Mouse (Mus musculus) layer of hippocampus, postnatal 36 days (tissue): ENCODE measurements around the gene Iscu. TPM values are rescaled to one million over a fixed set of nuclear protein-coding genes. Genes with fewer than 3 reads are reported as not detected.

Experiments used
- DNase-seq, 2 experiments: peaks; one replicate each; pipeline ENCODE4 v3.0.0; 2022
- total RNA-seq, 2 experiments: library from RNA; stranded (reverse); gene quantifications; 2 replicates each; pipeline ENCODE4 v1.2.3; 2021

Iscu gene
- total RNA-seq, 2 experiments from 2014 or later: 110 to 126 TPM

DNA sequence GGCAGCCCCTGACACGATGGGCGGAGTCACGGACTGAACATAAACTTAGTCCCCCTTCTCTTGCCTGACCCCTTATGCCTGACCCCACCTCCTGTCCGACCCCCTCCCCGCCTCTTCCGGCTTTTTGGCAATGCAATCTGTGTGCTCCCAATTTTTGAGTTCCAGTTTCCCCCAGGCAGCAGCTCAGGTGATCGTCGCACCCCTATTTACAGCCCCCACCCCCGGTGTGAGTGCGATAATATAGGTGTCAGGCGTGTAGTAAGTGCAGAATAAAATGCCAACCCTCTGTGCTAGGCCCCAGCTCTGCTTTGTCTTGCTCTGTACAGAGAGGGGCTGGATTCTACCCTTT, 42.5 kb downstream of the Iscu start:
- DNase-seq: no peak

DNA sequence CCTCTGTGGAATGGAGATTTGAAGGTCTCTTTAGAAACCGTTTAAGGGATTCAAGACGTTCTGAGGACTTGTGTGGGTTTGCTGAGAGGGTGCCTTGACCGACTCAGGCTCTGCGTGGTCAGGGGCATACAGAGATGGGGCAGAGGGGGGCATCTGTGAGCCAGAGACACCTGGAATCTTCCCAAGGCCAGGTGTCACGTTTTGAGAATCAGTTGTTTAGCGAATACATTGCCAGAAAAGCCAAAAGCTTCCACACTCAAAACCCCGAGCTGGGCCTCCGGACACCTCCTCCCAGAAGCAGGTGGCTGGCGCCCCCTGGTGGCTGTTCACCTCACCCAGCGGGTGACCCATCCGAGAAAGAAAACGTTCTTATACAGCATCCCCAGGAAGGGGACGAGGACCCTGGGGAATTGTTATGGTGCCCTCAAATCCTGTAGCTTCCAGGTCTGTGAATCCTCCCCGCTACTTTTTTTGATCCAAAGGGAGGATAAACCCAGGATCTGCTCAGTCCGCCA, 43.1 kb downstream of the Iscu start:
- DNase-seq: peak; percentile 42 to 63

- DNase-seq: no peak
Observed at GRCm38 (mm10) chr5:113818572-113818971, 46.0 kb downstream of the Iscu start.

DNA sequence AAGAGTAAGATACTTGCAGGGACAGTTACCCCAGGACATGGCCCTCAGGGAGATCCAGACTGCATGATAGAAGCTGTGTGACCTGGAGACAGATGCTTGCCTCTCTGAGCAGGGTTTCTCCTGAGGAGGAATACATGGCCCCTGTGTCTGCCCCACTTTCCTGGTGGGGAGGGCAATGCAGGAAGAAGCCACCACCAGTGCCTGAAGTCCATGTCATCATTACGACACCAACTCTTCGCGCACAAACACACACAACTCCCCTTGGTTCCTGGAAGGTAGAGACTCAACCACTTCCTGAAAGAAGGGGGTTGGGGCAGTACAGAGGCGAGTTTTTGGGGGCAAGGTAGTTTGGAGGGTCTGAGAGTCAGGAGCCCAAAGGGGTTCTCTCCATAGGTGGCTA, 51.7 kb downstream of the Iscu start:
- no peak for DNase-seq

DNA sequence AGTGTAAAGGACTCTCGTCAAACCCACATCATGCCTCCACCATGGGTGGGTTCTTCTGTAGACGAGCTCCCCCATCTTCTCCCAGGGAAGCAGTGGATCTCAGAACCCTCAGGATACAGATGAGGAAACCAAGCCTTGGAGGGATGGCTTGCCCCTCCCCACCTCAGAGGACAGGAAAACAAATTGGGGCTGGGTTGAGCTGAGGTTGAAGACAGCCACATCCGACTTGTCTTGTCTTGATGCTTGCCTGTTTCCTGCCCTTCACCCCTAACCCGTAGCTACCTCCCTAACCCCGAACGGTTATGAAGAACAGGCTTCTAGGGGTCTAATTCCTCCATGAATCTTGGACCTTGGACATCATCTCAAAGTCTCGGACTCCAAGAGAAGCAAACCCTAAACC, 53.0 kb downstream of the Iscu start:
- DNase-seq: no peak

GRCm38 (mm10) chr5:113826619-113827018, 54.1 kb downstream of the Iscu start:
- DNase-seq: no peak

Other genes starting within 250 kb of the Iscu start
- gene Cmklr1, start 122.3 kb upstream of the Iscu start, total RNA-seq: 1 to 10 TPM; 4.0 TPM
- gene 1700069L16Rik, start 48.0 kb upstream of the Iscu start, total RNA-seq: not detected
- 10 to 100 TPM; 11.8 to 12.6 TPM for gene Ficd, start 36.9 kb upstream of the Iscu start, total RNA-seq
- gene Sart3, start 238 bp upstream of the Iscu start, total RNA-seq: 10 to 100 TPM; 51.2 to 56.8 TPM
- gene Tmem119, start 27.8 kb downstream of the Iscu start, total RNA-seq: 10 to 100 TPM; 22.0 to 25.7 TPM
- gene Selplg, start 59.9 kb downstream of the Iscu start, total RNA-seq: 10 to 100 TPM; 30.2 to 30.3 TPM
- gene Coro1c, start 136.0 kb downstream of the Iscu start, total RNA-seq: 10 to 100 TPM; 86.9 to 99.4 TPM
- 10 to 100 TPM; 27.9 to 30.9 TPM for gene Ssh1, start 221.1 kb downstream of the Iscu start, total RNA-seq
- under 1 TPM; 0.22 to 0.28 TPM for gene Dao, start 231.0 kb downstream of the Iscu start, total RNA-seq